Mouse (Mus musculus) left cerebral cortex, adult 8-10 months (tissue): Measurements from ENCODE around the gene Spryd3. TPM values are rescaled to one million over a fixed set of nuclear protein-coding genes. Genes with fewer than 3 reads are reported as not detected.
"Not testable (repeated sequence)": the region's sequence is repeated elsewhere in the genome, so short reads cannot be mapped to it uniquely, and the experiment has no call there.

Experiments used
- DNase-seq, 2 experiments: peaks; one replicate each; pipeline ENCODE4 v3.0.0; 2022; ENCODE audit warnings: low spot score in 2 of 2
- total RNA-seq, 4 experiments: library from RNA; stranded (reverse); gene quantifications; 2 replicates each; pipeline ENCODE4 v1.2.4; 2022

Spryd3 gene
- total RNA-seq = 100 to 1,000 TPM; 147 to 167 (median 161) TPM

DNA sequence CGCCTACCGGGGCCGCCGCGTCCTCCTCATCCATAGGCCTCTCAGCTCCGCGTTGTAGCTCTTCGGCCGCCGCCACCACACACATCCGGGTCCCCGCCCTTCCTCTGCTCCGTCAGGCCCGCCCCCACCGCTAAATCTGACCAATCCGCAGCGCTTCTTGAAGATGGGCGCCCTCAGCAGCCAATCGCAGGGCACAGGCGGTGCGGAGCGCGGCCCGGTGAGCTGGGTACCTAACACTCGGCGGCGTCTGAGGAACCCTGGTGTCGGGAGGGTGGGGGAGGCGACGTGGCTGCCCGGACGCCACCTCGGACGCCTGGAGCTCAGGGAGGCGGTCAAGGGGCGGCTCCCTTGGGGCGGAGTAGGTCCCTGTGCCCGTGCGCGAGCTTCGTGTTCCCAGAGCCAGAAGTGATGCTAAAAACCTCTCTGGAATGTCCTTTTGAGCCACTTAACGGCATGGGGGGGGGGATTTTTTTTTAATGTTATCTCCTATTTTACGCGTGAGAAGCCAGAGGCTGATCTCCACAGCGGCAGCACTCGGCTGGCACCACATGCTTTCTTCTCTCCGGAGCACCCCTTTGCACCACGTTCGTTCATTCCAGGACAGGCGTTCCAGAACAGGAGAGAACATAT, at the start of gene Spryd3:
Gene Spryd3 (minus strand): TSS at position 106 of the 630 bp plus-strand sequence.
- DNase-seq = peak; percentile 95 to 98

DNA sequence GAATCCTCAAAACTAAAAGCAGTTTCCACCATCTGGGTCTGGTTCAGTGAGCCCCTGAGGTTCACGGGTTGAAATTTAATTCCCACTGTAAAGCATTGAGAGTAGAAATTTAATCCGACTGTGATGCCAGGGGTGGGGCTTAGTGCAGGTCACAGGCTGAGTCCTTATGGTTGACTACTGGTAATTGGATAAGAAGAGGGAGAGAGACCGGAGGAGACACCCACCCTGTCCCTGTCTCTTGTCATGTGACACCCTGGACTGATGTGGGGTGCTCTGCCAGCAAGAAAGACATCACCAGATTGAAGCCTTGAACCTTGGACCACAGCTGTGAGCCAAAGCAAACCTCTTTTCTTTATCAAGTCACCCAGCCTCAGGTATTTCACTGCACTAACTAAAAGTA, 47.0 kb upstream of the Spryd3 start:
- DNase-seq = no peak

DNA sequence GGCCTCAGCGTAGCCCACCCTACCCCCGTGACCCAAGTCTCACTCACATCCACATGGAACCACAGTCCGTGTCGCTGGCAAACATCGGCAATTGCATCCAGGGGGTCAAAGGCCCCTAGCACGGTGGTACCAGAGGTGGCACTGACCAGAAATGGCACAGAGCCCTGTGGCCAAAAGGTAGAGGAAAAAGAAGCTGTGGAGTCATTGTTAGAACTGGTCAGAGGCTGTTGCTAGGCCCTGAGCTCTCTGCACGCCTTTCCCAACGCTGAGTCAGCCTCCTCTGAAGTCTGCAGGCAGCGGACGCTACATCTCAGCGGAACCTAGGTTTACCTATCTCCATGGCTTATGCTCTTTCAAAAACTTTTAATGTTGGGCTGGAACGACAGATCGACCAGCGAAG, 43.9 kb upstream of the Spryd3 start:
- no peak for DNase-seq

DNA sequence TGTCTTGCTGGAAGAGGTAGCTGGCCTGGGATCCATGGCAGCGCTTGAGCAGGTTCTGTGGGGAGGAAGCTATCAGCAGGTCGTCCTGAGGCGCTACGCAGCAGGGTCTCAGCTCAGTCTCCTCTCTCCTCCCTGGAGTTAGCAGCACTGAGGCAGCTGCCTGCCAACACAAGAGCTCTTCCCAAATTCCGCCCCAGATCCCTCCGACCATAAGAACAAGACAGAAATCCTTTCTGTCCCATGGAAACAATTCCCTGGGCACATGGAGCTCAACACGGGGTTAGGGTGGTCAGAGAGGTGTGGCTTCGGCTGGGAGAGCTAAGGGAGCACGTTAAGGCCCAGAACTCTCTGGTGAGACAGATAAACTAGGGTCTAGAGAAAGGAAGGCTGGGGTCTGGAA, 43.1 kb upstream of the Spryd3 start:
- no peak for DNase-seq

DNA sequence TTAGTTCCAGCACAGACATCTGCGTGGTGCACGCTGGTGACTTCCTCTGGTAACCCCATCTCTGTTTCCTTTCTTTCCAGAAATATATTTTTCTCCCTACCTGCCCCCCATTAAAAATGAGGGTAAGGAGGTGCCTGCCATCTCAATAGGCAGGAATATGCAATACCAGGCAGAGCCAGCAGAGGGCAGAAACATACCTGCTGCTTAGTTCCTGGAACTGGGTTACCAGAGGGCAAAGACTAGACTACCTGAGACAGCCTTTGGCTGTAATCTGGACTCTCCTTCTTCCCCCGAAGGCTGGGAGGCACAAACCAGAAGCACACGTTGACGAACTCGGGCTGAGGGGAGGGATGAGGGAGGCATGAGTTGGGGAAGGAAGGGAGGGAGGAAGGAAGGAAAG, 42.2 kb upstream of the Spryd3 start:
- DNase-seq = peak; percentile 33 to 66

DNA sequence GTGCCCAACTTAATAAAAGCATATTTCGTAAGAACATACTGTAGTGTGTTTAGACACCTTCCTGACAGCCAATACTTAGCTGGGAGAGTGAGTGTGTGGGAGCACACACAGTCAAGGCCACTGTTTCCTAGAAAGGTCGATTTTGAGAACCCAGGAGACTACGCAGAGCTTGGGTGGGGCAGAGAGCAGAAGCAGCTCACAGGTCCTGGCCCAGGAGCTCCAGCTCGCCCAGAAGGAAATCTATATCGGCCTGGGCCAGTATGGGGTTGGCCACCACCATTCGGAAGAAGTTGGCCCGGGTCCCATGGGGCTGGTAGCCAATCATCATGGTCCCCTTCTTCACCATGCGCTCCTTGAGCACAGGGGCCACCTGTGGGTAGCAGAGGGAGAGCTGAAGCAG, 41.4 kb upstream of the Spryd3 start:
- no peak for DNase-seq

DNA sequence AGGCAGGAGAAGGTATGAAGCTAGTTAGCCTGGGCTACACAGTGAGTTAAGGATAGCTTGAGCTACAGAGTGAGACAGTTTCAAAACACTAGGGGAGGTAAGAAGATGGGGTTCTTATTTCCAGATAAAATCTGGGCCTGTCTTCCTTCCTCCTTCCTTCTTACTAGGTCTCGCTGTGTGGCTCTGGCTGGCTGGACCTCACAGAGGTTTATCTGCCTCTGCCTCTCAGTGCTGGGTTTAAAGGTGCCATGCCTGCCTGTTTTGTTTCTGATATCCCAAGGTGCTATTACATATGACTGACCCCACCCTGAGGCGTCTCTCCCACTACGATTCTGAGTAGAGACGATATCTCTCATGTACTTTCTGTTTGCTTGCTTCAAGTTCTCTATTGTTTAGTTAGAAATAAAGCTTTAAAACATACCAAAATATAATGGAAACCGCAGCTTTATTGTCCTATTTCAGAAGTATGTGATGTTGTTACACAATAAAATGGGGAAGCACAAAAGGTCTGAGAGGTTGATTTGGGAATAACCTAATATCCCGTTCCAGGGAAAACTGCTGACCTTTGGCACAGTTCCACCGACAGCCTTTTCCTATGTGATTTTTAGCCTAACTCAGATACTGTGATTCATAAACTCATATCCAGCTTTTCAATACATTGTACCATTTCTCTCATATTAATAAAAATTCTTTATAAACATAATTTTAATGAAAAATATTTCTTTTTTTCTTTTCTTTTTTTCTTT, 40.7 kb upstream of the Spryd3 start:
- no peak for DNase-seq

DNA sequence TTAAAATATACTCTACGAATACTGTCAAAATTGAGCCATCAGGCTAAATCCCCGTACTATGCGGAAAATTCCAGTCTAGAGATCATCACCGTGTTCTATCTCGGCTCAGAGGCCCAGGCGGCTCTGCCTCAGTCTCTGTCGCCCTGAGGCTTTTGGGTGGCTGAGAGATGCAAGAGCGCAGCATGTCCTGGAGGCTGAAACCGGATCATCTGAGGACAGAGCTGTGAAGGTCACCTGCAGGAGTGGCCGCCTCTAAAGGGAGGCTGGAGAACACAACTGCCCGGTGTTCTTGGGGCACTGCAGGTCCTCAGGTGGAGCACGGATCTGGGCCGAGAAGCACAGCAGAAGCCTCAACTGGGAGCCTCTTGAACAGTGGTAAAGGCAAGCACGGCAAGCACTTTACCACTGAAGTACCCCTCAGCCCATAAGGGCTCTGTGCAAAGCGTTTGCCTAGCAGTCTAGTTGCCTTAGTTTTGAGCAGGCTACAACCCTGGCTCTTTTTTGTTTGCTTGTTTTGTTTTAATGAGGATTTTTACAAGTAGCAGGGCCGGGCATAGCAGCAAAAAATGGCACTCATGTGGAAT, 39.8 kb upstream of the Spryd3 start:
- no peak for DNase-seq

DNA sequence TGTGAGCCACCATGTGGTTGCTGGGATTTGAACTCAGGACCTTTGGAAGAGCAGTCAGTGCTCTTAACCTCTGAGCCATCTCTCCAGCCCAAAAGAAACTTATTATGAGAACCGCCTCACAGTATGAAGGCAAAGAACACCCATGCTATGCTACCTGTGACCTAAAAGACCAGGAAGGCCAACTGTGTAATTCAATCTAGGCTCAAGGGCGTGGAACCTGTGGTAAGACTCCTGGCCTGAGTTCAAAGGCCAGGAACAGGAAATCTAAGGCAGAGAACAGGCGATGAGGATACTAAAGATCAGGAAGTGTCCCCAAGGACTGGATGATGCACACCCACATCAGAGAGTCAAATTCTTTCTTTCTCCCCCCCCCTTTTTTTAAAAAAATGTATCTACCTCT, 37.5 kb upstream of the Spryd3 start:
- no peak for DNase-seq

DNA sequence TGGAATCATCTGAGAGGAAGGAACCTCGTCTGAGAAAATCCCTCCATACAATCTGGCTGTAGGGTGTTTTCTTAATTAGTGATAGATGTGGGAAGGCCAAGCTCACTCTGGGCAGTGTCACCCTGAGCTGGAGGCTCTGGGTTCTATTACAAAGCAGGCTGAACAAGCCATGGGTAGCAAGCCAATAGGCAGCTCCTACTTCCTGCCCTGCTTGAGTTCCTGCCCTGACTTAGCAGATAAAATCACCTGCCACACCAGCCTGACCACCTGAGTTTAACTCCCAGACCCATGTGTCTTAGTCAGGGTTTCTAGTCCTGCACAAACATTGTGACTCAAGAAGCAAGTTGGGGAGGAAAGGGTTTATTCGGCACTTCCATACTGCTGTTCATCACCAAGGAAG, 33.0 kb upstream of the Spryd3 start:
- no peak for DNase-seq

DNA sequence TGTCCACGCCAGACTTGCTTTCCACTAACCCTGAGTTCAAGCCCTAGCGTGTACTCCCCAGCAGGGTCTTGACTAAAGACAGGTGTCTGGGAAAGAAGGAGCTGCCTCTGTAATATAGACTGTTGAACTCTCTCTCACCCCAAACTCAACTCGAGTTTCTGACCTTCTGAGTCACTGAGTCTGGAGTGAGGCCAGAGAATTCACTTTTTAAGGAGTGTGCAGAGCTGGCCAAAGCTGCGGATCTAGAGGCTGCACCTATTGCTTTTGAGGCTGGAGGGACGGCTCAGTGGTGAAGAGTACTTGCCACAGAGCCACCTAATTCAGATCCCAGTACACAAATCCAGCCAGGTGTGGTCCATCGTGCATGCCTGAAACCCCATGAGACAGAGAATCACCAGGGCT, 31.6 kb upstream of the Spryd3 start:
- no peak for DNase-seq

DNA sequence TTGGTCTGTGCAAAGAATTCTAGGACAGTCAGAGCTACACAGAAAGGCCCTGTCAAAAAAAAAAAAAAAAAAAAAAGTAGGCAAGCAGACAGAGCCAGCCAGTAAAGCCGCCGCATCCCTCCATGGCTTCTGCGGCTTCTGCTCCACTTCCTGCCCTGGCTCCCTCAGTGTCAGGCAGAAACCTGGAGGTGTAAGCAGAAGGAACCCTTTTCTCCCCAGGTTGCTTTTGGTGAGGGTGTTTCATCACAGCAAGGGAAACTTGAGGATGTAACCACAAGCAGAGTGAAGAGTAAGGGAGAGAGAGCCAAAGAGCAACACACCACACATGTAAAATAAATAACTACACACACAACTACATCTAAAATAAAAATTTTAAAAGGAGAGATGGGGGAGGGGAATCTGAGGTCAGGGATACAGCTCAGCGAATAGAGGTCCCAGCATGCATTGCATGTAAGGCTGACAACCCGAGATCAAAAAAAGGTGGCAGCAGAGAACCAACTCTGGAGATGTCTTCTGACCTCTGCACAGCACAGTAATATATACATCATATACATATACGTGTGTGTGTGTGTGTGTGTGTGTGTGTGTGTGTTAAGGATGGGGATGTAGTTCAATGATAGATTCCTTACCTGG, 29.6 kb upstream of the Spryd3 start:
- DNase-seq = no peak

DNA sequence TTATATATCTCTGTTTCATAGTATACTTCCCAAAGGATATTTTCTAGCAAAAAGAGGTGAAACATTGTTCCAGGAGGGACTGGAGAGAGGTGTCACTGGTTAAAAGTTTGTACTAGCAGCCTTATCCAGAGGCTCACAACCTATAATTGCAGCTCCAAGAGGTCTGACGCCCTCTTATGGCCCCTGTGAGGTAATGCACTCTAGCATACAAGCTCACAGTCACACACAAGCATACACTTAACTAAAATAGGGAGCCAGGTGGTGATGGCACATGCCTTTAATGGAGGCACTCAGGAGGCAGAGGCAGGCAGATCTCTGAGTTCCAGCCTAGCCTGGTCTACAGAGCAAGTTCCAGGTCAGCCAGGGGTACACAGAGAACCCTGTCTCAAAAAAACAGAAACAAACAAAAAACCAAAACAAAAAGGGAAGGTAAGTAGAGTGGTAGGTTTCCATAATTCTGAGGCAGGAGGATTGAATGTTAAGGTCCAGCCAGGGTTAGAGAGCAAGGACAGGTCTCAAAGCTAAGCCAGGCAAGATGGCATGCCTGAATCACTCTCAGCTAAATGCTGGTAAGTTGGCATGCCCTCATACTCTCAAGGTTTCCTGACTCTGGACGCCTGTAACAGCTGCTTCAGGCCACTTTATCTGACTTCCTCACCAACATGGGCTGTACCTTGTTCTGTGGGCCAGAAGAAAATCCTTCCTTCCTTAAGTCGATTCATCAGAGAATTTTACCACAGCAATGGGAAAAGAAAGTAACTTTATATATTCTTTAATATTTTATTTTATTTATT, 28.1 kb upstream of the Spryd3 start:
- DNase-seq = no peak

DNA sequence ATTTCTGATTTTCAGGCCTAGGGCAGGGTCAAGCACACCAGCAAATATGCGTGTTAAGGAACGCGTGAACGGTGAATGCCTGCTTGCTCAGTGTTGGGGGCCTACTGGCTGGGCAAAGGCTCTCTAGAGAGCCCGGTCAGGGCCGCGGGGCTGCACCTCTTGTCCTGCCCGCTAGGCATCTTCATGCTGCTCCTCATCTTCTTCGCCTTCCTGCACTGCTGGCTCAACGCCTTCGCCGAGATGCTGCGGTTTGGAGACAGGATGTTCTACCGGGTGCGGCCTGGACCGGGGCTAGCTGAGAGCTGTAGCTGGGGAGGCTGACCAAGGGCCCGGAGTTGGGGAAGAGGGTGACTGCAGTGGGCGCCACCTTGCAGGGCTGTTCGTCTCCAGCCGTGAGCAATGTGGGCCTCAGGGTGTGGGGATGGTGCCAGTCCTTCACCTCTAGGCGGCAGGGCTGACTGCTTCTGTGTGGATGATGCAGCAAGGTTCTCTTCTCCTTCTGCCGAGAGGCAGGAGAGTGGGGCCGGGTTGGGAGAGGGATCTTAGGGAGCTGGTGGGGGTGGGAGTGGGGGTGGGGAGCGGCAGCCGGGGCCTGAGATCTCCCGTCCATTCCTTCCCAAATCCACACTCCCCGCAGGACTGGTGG, 24.5 kb upstream of the Spryd3 start:
- no peak for DNase-seq

DNA sequence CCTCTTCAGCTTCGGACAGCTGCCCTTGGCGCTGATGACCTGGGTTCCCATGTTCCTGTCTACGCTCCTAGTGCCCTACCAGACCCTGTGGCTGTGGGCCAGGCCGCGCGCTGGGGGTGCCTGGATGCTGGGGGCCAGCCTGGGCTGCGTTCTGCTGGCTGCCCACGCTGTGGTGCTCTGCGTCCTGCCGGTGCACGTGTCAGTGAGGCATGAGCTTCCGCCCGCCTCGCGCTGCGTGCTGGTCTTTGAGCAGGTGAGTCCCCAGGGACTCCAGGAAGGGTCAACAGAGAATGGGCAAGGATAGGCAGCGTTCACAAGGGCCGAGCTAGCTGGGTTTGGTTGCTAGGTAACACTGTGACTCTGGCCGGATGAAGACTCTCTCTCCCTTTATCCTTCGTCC, 20.8 kb upstream of the Spryd3 start:
- DNase-seq = no peak

DNA sequence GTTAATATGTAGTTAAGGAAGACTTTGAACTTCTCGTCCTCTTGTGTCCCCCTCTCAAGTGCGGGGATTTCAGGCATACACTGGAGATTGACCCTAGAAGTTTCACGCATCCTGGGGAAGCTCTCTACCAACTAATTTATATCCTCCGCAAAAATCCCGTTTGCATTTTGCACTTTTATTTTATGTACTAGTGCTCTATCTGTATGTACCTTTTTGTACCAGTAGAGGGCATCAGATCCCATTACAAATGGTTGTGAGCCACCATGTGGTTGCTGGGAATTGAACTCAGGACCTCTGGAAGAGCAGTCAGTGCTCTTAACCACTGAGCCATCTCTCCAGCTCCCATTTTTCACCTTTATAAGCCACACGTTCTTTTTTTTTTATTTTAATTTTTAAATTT, 19.0 kb upstream of the Spryd3 start:
- not testable (repeated sequence) for DNase-seq

DNA sequence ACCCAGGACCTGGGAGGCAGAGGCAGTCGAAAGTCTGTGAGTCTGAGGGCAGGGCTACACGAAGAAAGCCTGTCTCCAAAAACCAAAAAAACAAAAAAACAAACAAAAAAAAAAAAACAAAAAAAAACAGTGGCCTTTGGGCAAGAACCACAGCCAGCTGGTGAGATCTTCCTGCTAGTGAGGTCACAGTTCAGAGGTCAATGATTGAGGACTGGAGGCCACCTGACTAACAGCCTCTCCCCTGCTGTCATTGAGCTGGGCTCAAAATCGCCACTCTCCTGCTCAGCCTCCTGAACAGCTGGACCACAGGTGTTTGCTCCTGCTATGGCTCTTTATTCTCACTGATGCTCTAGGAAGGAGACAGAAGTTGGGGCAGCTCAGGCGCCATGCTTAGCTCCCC, 16.6 kb upstream of the Spryd3 start:
- no peak for DNase-seq

DNA sequence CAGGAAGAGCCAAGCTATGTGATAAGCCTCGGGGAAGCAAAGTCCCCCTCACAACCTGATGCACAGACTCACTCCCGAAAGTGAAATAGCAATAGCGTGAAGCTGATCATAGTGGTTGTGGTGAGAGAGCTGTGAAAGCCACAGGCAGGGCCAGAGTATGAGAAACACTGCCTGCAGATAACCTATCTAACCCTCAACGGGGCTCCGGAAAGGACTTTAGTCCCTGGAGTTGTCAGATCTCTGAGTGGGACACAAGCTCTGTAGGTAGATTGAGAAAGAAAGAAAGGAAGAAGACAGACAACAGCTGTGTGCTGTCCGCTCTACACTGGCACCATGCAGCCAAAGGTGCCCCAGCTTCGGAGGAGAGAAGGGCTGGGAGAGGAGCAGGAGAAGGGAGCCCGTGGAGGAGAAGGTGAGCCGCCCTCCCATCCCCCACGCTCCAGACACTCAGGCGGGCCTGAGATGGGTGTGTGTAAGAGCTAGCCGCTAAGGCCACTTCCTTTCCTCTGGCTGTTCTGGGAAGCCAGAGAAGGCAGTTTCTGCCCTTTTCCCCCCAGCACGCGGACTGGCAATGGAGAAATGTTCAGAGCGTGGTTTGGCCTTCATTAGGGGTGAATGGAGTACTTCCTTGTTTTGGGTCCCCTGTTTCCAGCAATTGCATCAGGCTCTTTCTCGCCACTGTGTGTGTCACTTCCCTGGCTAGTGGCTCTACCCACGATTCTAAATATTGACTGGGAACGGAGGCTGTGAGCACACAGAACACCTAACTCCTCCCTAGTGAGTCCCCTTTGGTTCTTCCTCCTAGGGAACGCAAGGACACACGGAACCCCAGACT, 14.5 kb upstream of the Spryd3 start, which contains the start of gene Soat2:
Gene Soat2 (plus strand): TSS at position 226 of the 835 bp plus-strand sequence.
- no peak for DNase-seq

DNA sequence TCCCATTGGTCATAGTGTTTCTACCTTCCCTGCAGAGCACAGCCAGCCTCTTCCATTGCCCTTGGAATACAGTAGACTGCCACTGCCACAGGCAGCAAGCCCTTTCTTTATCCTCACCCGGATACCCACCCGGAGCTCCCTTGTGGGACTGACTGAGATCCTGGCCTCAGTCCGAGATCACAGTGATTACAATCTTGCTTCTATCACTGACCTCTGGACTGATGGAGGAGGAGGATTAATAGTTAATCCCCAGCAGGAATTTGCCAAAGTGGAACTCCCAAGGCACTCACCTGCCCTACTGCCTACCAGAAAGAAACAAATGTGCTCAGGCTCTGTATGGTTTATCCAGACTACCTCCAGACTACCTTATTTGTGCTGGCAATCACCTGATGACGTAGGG, 13.5 kb upstream of the Spryd3 start:
- DNase-seq = no peak
